Mouse (Mus musculus) midbrain, embryonic 16.5 days (tissue): ENCODE measurements around the gene Dcbld2. TPM values are rescaled to one million over a fixed set of nuclear protein-coding genes. Genes with fewer than 3 reads are reported as not detected.
"Not testable (repeated sequence)": the region's sequence is repeated elsewhere in the genome, so short reads cannot be mapped to it uniquely, and the experiment has no call there.

Experiments used
- ATAC-seq: fragments of 200-750 bp; cut with Nextera tagmentation; 2 replicates; pipeline ENCODE4 v1.8.0; 2017; ENCODE audit warnings: moderate TSS enrichment
- H3K27ac ChIP-seq: fragments of 300-500 bp; sonication (generic); 2 replicates; pipeline ENCODE4 v1.5.1; 2014; ENCODE audit warnings: mild to moderate bottlenecking, low read length, mixed read lengths
- H3K27me3 ChIP-seq: fragments of 300-500 bp; sonication (generic); 2 replicates; pipeline ENCODE4 v1.6.1; 2014; ENCODE audit warnings: low read depth, low read length, mixed read lengths; ENCODE audit not compliant: control insufficient read depth, insufficient read depth
- H3K36me3 ChIP-seq: fragments of 300-500 bp; sonication (generic); 2 replicates; pipeline ENCODE4 v1.6.1; 2014; ENCODE audit warnings: mild to moderate bottlenecking, low read length, moderate library complexity, mixed read lengths; ENCODE audit not compliant: control insufficient read depth, insufficient read depth
- H3K4me1 ChIP-seq: fragments of 300-500 bp; sonication (generic); 2 replicates; pipeline ENCODE4 v1.6.1; 2014; ENCODE audit warnings: mild to moderate bottlenecking, low read length, mixed read lengths; ENCODE audit not compliant: control insufficient read depth, insufficient read depth
- H3K4me2 ChIP-seq: fragments of 300-500 bp; sonication (generic); 2 replicates; pipeline ENCODE4 v1.6.1; 2014; ENCODE audit warnings: mild to moderate bottlenecking, low read length, mixed read lengths
- H3K4me3 ChIP-seq: fragments of 300-500 bp; sonication (generic); 2 replicates; pipeline ENCODE4 v1.5.1; 2014; ENCODE audit warnings: low read depth, mild to moderate bottlenecking, low read length, moderate library complexity, mixed read lengths
- H3K9ac ChIP-seq: fragments of 300-500 bp; sonication (generic); 2 replicates; pipeline ENCODE4 v1.6.1; 2014; ENCODE audit warnings: low read depth, low read length, mixed read lengths
- H3K9me3 ChIP-seq: fragments of 300-500 bp; sonication (generic); replicated peaks from 2 replicates; pipeline ENCODE4 v1.6.1; 2014; ENCODE audit warnings: mild to moderate bottlenecking, low read length, mixed read lengths; ENCODE audit not compliant: control insufficient read depth, poor library complexity, severe bottlenecking
- WGBS: fragments of 180-500 bp; shearing (Covaris S2); extraction: QIAGEN DNeasy Blood & Tissue Kit; methylation state at CpG from one replicate; pipeline ENCODE4 v1.1.7; 2014; 5-methylcytosine and 5-hydroxymethylcytosine counted together
- polyA plus RNA-seq: library from polyadenylated mRNA; unstranded; fragments of >200 nt; fragmentation: Nextera tagmentation; extraction: Ambion mirVana; gene quantifications from 2 replicates; pipeline ENCODE4 v1.2.1, GENCODE M21; 2015

The Dcbld2 gene
- polyA plus RNA-seq, 1 experiment from 2014 or later: 5.5 TPM

- H3K36me3 ChIP-seq: 0 out of 2 replicates have a peak, but pooled peaks cover 4% of the 10 kb centered on the region
- no peak overlapping the region for H3K4me3 ChIP-seq
- H3K4me2 ChIP-seq: no peak overlapping the region
- no peaks in the 10 kb centered on the region for H3K27me3 ChIP-seq
- H3K27ac ChIP-seq: no peak overlapping the region
- H3K4me1 ChIP-seq: no peaks in the 10 kb centered on the region
- no peaks in the 10 kb centered on the region for H3K9me3 ChIP-seq
- ATAC-seq: no peak
- 86% methylated on average over 5 of the region's 5 CpGs for WGBS
- H3K9ac ChIP-seq: no peak overlapping the region
Observed at GRCm38 (mm10) chr16:58456445-58456844, 48.2 kb downstream of the Dcbld2 start.

- 0 out of 2 replicates have a peak, but pooled peaks cover 2% of the 10 kb centered on the region for H3K36me3 ChIP-seq
- H3K4me3 ChIP-seq: no peak overlapping the region
- no peaks in the 10 kb centered on the region for H3K27me3 ChIP-seq
- no peak overlapping the region for H3K4me2 ChIP-seq
- no peak overlapping the region for H3K27ac ChIP-seq
- H3K9me3 ChIP-seq: no peaks in the 10 kb centered on the region
- no peak overlapping the region for H3K9ac ChIP-seq
- H3K4me1 ChIP-seq: no peaks in the 10 kb centered on the region
- ATAC-seq: no peak
- WGBS: 89% methylated on average over 6 of the region's 6 CpGs
Observed at GRCm38 (mm10) chr16:58456991-58457390, 48.7 kb downstream of the Dcbld2 start.

GRCm38 (mm10) chr16:58459966-58460365, 51.7 kb downstream of the Dcbld2 start:
- not testable (repeated sequence) for H3K27ac ChIP-seq, H3K4me2 ChIP-seq, H3K9ac ChIP-seq, H3K4me1 ChIP-seq, H3K9me3 ChIP-seq, H3K4me3 ChIP-seq, H3K36me3 ChIP-seq, ATAC-seq, H3K27me3 ChIP-seq
- WGBS: 39% methylated on average over 3 of the region's 3 CpGs

- H3K27ac ChIP-seq: no peak overlapping the region
- H3K27me3 ChIP-seq: no peaks in the 10 kb centered on the region
- H3K9me3 ChIP-seq: no peaks in the 10 kb centered on the region
- H3K4me2 ChIP-seq: no peak overlapping the region
- H3K4me1 ChIP-seq: no peaks in the 10 kb centered on the region
- WGBS: 95% methylated on average over 10 of the region's 10 CpGs
- no peak overlapping the region for H3K9ac ChIP-seq
- peaks cover 3% of the 10 kb centered on the region for H3K36me3 ChIP-seq
- no peak overlapping the region for H3K4me3 ChIP-seq
- ATAC-seq: no peak
Observed at GRCm38 (mm10) chr16:58460386-58460785, 52.1 kb downstream of the Dcbld2 start.

- no peak overlapping the region for H3K4me3 ChIP-seq
- no peak overlapping the region for H3K9ac ChIP-seq
- ATAC-seq: no peak
- H3K4me2 ChIP-seq: no peak overlapping the region
- H3K27me3 ChIP-seq: no peaks in the 10 kb centered on the region
- peaks cover 5% of the 10 kb centered on the region for H3K36me3 ChIP-seq
- WGBS: 97% methylated on average over 2 of the region's 2 CpGs
- H3K4me1 ChIP-seq: no peaks in the 10 kb centered on the region
- H3K27ac ChIP-seq: no peak overlapping the region
- H3K9me3 ChIP-seq: no peaks in the 10 kb centered on the region
Observed at GRCm38 (mm10) chr16:58461856-58462518, 53.7 kb downstream of the Dcbld2 start.

- Histone ChIP-seq H3K36me3 (peaks cover 5% of the 10 kb centered on the region), H3K27ac (no peak overlapping the region), H3K4me1 (no peaks in the 10 kb centered on the region), H3K9ac (no peak overlapping the region), H3K4me3 (no peak overlapping the region), H3K27me3 (no peaks in the 10 kb centered on the region), H3K4me2 (no peak overlapping the region), H3K9me3 (no peaks in the 10 kb centered on the region)
- no peak for ATAC-seq
- 89% methylated on average over 2 of the region's 2 CpGs for WGBS
Observed at GRCm38 (mm10) chr16:58462519-58462918, 54.3 kb downstream of the Dcbld2 start.

GRCm38 (mm10) chr16:58464051-58464450, 55.8 kb downstream of the Dcbld2 start:
- Histone ChIP-seq H3K9me3 (no peaks in the 10 kb centered on the region), H3K36me3 (peaks cover 5% of the 10 kb centered on the region), H3K27me3 (no peaks in the 10 kb centered on the region), H3K4me3 (no peak overlapping the region), H3K27ac (no peak overlapping the region), H3K9ac (no peak overlapping the region), H3K4me2 (no peak overlapping the region), H3K4me1 (no peaks in the 10 kb centered on the region)
- 95% methylated on average over 14 of the region's 14 CpGs for WGBS
- no peak for ATAC-seq

GRCm38 (mm10) chr16:58465412-58465811, 57.2 kb downstream of the Dcbld2 start:
- no peak overlapping the region for H3K27ac ChIP-seq
- no peak overlapping the region for H3K9ac ChIP-seq
- H3K4me1 ChIP-seq: no peaks in the 10 kb centered on the region
- no peak overlapping the region for H3K4me2 ChIP-seq
- peaks cover 5% of the 10 kb centered on the region for H3K36me3 ChIP-seq
- 95% methylated on average over 9 of the region's 9 CpGs for WGBS
- H3K27me3 ChIP-seq: no peaks in the 10 kb centered on the region
- no peak for ATAC-seq
- no peaks in the 10 kb centered on the region for H3K9me3 ChIP-seq
- no peak overlapping the region for H3K4me3 ChIP-seq

GRCm38 (mm10) chr16:58470061-58470460, 61.8 kb downstream of the Dcbld2 start:
- no peak overlapping the region for H3K4me2 ChIP-seq
- no peaks in the 10 kb centered on the region for H3K27me3 ChIP-seq
- no peaks in the 10 kb centered on the region for H3K4me1 ChIP-seq
- H3K36me3 ChIP-seq: peaks cover 5% of the 10 kb centered on the region
- no peak overlapping the region for H3K27ac ChIP-seq
- no peak overlapping the region for H3K9ac ChIP-seq
- no peaks in the 10 kb centered on the region for H3K9me3 ChIP-seq
- whole genome bisulfite sequencing: 93% methylated on average over 8 of the region's 8 CpGs
- no peak overlapping the region for H3K4me3 ChIP-seq
- no peak for ATAC-seq
